Mouse (Mus musculus) small intestine, adult 10 weeks (tissue): ENCODE results near the gene Crybb1. TPM values are rescaled to one million over a fixed set of nuclear protein-coding genes. Genes with fewer than 3 reads are reported as not detected.

Source experiments
- polyA plus RNA-seq: library from polyadenylated mRNA; stranded (reverse); fragments of 350-450 nt; fragmentation: Illumina TruSeq; extraction: RNeasy Lipid Tissue Mini Kit (QIAGEN cat#74804); gene quantifications from one replicate; pipeline ENCODE4 v1.2.3, GENCODE M21; 2014; ENCODE audit warnings: low replicate concordance

Gene Crybb1
- not detected for polyA plus RNA-seq

GRCm38 (mm10) chr5:112255426-112255825 is at the start of gene Crybb1:
Crybb1 (plus strand) TSS chr5:112255815.

DNA sequence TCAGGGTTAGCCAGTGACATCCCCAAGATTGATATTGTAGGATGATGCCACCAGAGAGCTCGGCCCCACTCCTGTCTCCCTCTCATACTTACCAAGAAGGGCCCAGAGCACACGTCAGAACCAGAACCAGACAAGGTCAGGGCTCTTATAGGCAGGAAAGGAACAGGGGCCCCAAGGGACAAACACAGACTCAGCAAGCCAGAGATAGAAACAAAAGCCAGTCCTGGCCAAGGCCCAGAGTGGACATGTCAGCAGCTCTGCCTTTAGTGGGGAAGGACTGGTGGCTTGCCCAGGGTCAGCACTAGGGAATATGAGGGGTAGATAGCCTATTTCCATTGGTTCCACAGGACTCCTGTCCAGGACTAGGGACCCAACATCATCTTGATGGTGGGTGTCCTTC is 3.2 kb upstream of the Crybb1 start, which contains the start of gene Cryba4:
Gene Cryba4, minus strand, starts transcription at position 119 of the 400 bp plus-strand sequence.

GRCm38 (mm10) chr5:112276267-112276873 is 20.8 kb downstream of the Crybb1 start, which contains the start of gene Tpst2:
Tpst2 (plus strand) TSS chr5:112276691.

Other genes with a start within 250 kb of the Crybb1 start
- gene Cryba4, start 3.3 kb upstream of the Crybb1 start, polyA plus RNA-seq, result not detected
- gene Tpst2, start 20.9 kb downstream of the Crybb1 start, polyA plus RNA-seq, result 2.4 TPM
- 7.0 TPM for gene Tfip11, start 70.5 kb downstream of the Crybb1 start, polyA plus RNA-seq
- 0.59 TPM for gene Srrd, start 87.2 kb downstream of the Crybb1 start, polyA plus RNA-seq
- 17.8 TPM for gene Hps4, start 87.3 kb downstream of the Crybb1 start, polyA plus RNA-seq
- gene Gm6583, start 100.2 kb downstream of the Crybb1 start, polyA plus RNA-seq, result not detected
- gene Asphd2, start 139.1 kb downstream of the Crybb1 start, polyA plus RNA-seq, result not detected
- not detected for gene Gm6588, start 193.6 kb downstream of the Crybb1 start, polyA plus RNA-seq